Mouse (Mus musculus): ENCODE results near the gene Ptprs. TPM values are rescaled to one million over a fixed set of nuclear protein-coding genes. Genes with fewer than 3 reads are reported as not detected.

Gene Ptprs
- total and polyA plus RNA-seq, 2 experiments from 2014 or later, result 15.7 to 136 TPM

GRCm38 (mm10) chr17:56472121-56472520, 4.2 kb downstream of the Ptprs start:
- Histone ChIP-seq H3K36me3 (replicated peaks; ENCODE audit: control insufficient read depth, insufficient read depth, low read length) (no peaks in the 10 kb centered on the region), H3K9me3 (replicated peaks; ENCODE audit: control insufficient read depth, low read length) (no peaks in the 10 kb centered on the region), H3K9ac (replicated peaks; ENCODE audit: low read depth, low read length) (no peak overlapping the region), H3K27ac (ENCODE audit: low read depth) (no peak overlapping the region), H3K27me3 (ENCODE audit: control insufficient read depth, insufficient read depth, low read length) (peaks cover 37% of the 10 kb centered on the region), H3K4me3 (ENCODE audit: low read depth, low read length) (no peak overlapping the region), H3K4me1 (ENCODE audit: control insufficient read depth, insufficient read depth) (peaks cover 48% of the 10 kb centered on the region), H3K4me2 (ENCODE audit: low read depth, low read length) (peak overlapping the region; percentile 97)
- no peak for TF ChIP-seq CTCF (IDR thresholded peaks at IDR 0.05; ENCODE audit: low read depth)
- TF ChIP-seq EP300 (IDR thresholded peaks at IDR 0.05; ENCODE audit: low read depth), result no peak
- 17% methylated on average over 16 of the region's 16 CpGs for WGBS
- DNase-seq (ENCODE audit: low spot score), result no peak
- ATAC-seq (ENCODE audit: insufficient read depth, low read depth), result no peak

- TF ChIP-seq CTCF (IDR thresholded peaks at IDR 0.05; ENCODE audit: low read depth), result no peak
- TF ChIP-seq EP300 (IDR thresholded peaks at IDR 0.05; ENCODE audit: low read depth), result no peak
- no peaks in the 10 kb centered on the region for H3K9me3 ChIP-seq (replicated peaks; ENCODE audit: control insufficient read depth, low read length)
Observed at GRCm38 (mm10) chr17:56471136-56471535, 5.1 kb downstream of the Ptprs start.

GRCm38 (mm10) chr17:56470571-56470970, 5.7 kb downstream of the Ptprs start:
- Histone ChIP-seq H3K27me3 (ENCODE audit: control insufficient read depth, insufficient read depth, low read length) (peaks cover 35% of the 10 kb centered on the region), H3K36me3 (replicated peaks; ENCODE audit: control insufficient read depth, insufficient read depth, low read length) (no peaks in the 10 kb centered on the region), H3K4me2 (ENCODE audit: low read depth, low read length) (peak overlapping the region; percentile 69), H3K4me1 (ENCODE audit: control insufficient read depth, insufficient read depth) (peaks cover 41% of the 10 kb centered on the region), H3K4me3 (ENCODE audit: low read depth, low read length) (peak overlapping the region; percentile 38; the same call in 1 of the 2 replicates), H3K9ac (replicated peaks; ENCODE audit: low read depth, low read length) (peak overlapping the region; percentile 49; the same call in 1 of the 2 replicates), H3K9me3 (replicated peaks; ENCODE audit: control insufficient read depth, low read length) (no peaks in the 10 kb centered on the region), H3K27ac (ENCODE audit: low read depth) (no peak overlapping the region)
- no peak for ATAC-seq (ENCODE audit: insufficient read depth, low read depth)
- DNase-seq (ENCODE audit: low spot score), result no peak
- TF ChIP-seq CTCF (IDR thresholded peaks at IDR 0.05; ENCODE audit: low read depth) (no peak), EP300 (IDR thresholded peaks at IDR 0.05; ENCODE audit: low read depth) (no peak)
- WGBS, result 34% methylated on average over 10 of the region's 10 CpGs

More at GRCm38 (mm10) chr17:56471136-56471535, 5.1 kb downstream of the Ptprs start:
- H3K9ac ChIP-seq (replicated peaks; ENCODE audit: low read depth, low read length), result no peak overlapping the region
- peaks cover 47% of the 10 kb centered on the region for H3K4me1 ChIP-seq (ENCODE audit: control insufficient read depth, insufficient read depth)
- H3K4me3 ChIP-seq (ENCODE audit: low read depth, low read length), result no peak overlapping the region
- no peak overlapping the region for H3K27ac ChIP-seq (ENCODE audit: low read depth)
- H3K4me2 ChIP-seq (ENCODE audit: low read depth, low read length), result no peak overlapping the region
- H3K36me3 ChIP-seq (replicated peaks; ENCODE audit: control insufficient read depth, insufficient read depth, low read length), result no peaks in the 10 kb centered on the region
- peaks cover 37% of the 10 kb centered on the region for H3K27me3 ChIP-seq (ENCODE audit: control insufficient read depth, insufficient read depth, low read length)
- 67% methylated on average over 5 of the region's 5 CpGs for WGBS
- DNase-seq (ENCODE audit: low spot score) (no peak), ATAC-seq (ENCODE audit: insufficient read depth, low read depth) (no peak)

- H3K36me3 ChIP-seq (replicated peaks; ENCODE audit: control insufficient read depth, insufficient read depth, low read length), result no peaks in the 10 kb centered on the region
- H3K27ac ChIP-seq (ENCODE audit: low read depth), result no peak overlapping the region
- peak; percentile 36 for DNase-seq (ENCODE audit: low spot score)
- H3K9ac ChIP-seq (replicated peaks; ENCODE audit: low read depth, low read length), result peak overlapping the region; percentile 49
- WGBS, result 4% methylated on average over 25 of the region's 26 CpGs
- TF ChIP-seq CTCF (IDR thresholded peaks at IDR 0.05; ENCODE audit: low read depth) (no peak), EP300 (IDR thresholded peaks at IDR 0.05; ENCODE audit: low read depth) (no peak)
- H3K4me2 ChIP-seq (ENCODE audit: low read depth, low read length), result peak overlapping the region; percentile 69
- peaks cover 30% of the 10 kb centered on the region for H3K27me3 ChIP-seq (ENCODE audit: control insufficient read depth, insufficient read depth, low read length)
- H3K4me3 ChIP-seq (ENCODE audit: low read depth, low read length), result peak overlapping the region; percentile 38
- peaks cover 37% of the 10 kb centered on the region for H3K4me1 ChIP-seq (ENCODE audit: control insufficient read depth, insufficient read depth)
- no peaks in the 10 kb centered on the region for H3K9me3 ChIP-seq (replicated peaks; ENCODE audit: control insufficient read depth, low read length)
- peak; percentile 8; the same call in 1 of the 2 replicates for ATAC-seq (ENCODE audit: insufficient read depth, low read depth)
Observed at GRCm38 (mm10) chr17:56470001-56470436, 6.3 kb downstream of the Ptprs start.

GRCm38 (mm10) chr17:56469275-56469674, 7.0 kb downstream of the Ptprs start:
- peak overlapping the region; percentile 69; the same call in 1 of the 2 replicates for H3K4me2 ChIP-seq (ENCODE audit: low read depth, low read length)
- peaks cover 29% of the 10 kb centered on the region for H3K4me1 ChIP-seq (ENCODE audit: control insufficient read depth, insufficient read depth)
- 37% methylated on average over 8 of the region's 8 CpGs for WGBS
- H3K36me3 ChIP-seq (replicated peaks; ENCODE audit: control insufficient read depth, insufficient read depth, low read length), result no peaks in the 10 kb centered on the region
- H3K4me3 ChIP-seq (ENCODE audit: low read depth, low read length), result peak overlapping the region; percentile 38; the same call in 1 of the 2 replicates
- H3K27ac ChIP-seq (ENCODE audit: low read depth), result no peak overlapping the region
- no peak for DNase-seq (ENCODE audit: low spot score)
- TF ChIP-seq EP300 (IDR thresholded peaks at IDR 0.05; ENCODE audit: low read depth) (no peak), CTCF (IDR thresholded peaks at IDR 0.05; ENCODE audit: low read depth) (no peak)
- ATAC-seq (ENCODE audit: insufficient read depth, low read depth), result no peak
- peaks cover 23% of the 10 kb centered on the region for H3K27me3 ChIP-seq (ENCODE audit: control insufficient read depth, insufficient read depth, low read length)
- H3K9ac ChIP-seq (replicated peaks; ENCODE audit: low read depth, low read length), result peak overlapping the region; percentile 49; the same call in 1 of the 2 replicates
- no peaks in the 10 kb centered on the region for H3K9me3 ChIP-seq (replicated peaks; ENCODE audit: control insufficient read depth, low read length)

GRCm38 (mm10) chr17:56468870-56469269, 7.4 kb downstream of the Ptprs start:
- 27% methylated on average over 7 of the region's 7 CpGs for WGBS
- TF ChIP-seq EP300 (IDR thresholded peaks at IDR 0.05; ENCODE audit: low read depth) (no peak), CTCF (IDR thresholded peaks at IDR 0.05; ENCODE audit: low read depth) (no peak)
- peak; percentile 17; the same call in 1 of the 2 replicates for ATAC-seq (ENCODE audit: insufficient read depth, low read depth)
- Histone ChIP-seq H3K27ac (ENCODE audit: low read depth) (no peak overlapping the region), H3K9ac (replicated peaks; ENCODE audit: low read depth, low read length) (no peak overlapping the region), H3K36me3 (replicated peaks; ENCODE audit: control insufficient read depth, insufficient read depth, low read length) (no peaks in the 10 kb centered on the region), H3K9me3 (replicated peaks; ENCODE audit: control insufficient read depth, low read length) (no peaks in the 10 kb centered on the region), H3K4me1 (ENCODE audit: control insufficient read depth, insufficient read depth) (peaks cover 25% of the 10 kb centered on the region), H3K4me2 (ENCODE audit: low read depth, low read length) (no peak overlapping the region), H3K4me3 (ENCODE audit: low read depth, low read length) (no peak overlapping the region), H3K27me3 (ENCODE audit: control insufficient read depth, insufficient read depth, low read length) (peaks cover 19% of the 10 kb centered on the region)
- DNase-seq (ENCODE audit: low spot score), result no peak

All from heart, postnatal 0 days (tissue).